Mouse (Mus musculus): ENCODE measurements around the gene Myo18a. TPM values are rescaled to one million over a fixed set of nuclear protein-coding genes. Genes with fewer than 3 reads are reported as not detected.

The Myo18a gene
- polyA plus RNA-seq, 1 experiment from 2014 or later = 21.6 TPM

GRCm38 (mm10) chr11:77791241-77791727, 28.2 kb downstream of the Myo18a start:
- DNase-seq (ENCODE audit: low spot score) = peak; percentile 57
- no peaks in the 10 kb centered on the region for H3K9me3 ChIP-seq (ENCODE audit: low read length)
- H3K4me2 ChIP-seq (replicated peaks; ENCODE audit: low read depth, low read length) = no peak overlapping the region
- WGBS = 30% methylated on average over 8 of the region's 8 CpGs
- peak overlapping the region; percentile 88 for H3K27ac ChIP-seq (ENCODE audit: low read length)
- H3K4me3 ChIP-seq (ENCODE audit: low read depth, low read length) = no peak overlapping the region
- no peaks in the 10 kb centered on the region for H3K27me3 ChIP-seq (replicated peaks; ENCODE audit: insufficient read depth, low read length)
- peaks cover 22% of the 10 kb centered on the region for H3K4me1 ChIP-seq (ENCODE audit: insufficient read depth, low read depth, low read length)
- peak; percentile 28 for ATAC-seq
- TF ChIP-seq CTCF (IDR thresholded peaks at IDR 0.05) (no peak), EP300 (IDR thresholded peaks at IDR 0.05) (no peak)
- H3K36me3 ChIP-seq (ENCODE audit: insufficient read depth, low read length) = no peaks in the 10 kb centered on the region
- no peak overlapping the region; the same call in 1 of the 2 replicates for H3K9ac ChIP-seq (replicated peaks; ENCODE audit: low read depth)

GRCm38 (mm10) chr11:77791752-77792565, 28.9 kb downstream of the Myo18a start:
- H3K4me3 ChIP-seq (ENCODE audit: low read depth, low read length) = no peak overlapping the region
- DNase-seq (ENCODE audit: low spot score) (peak; percentile 94), ATAC-seq (peak; percentile 79)
- peaks cover 19% of the 10 kb centered on the region for H3K4me1 ChIP-seq (ENCODE audit: insufficient read depth, low read depth, low read length)
- H3K9ac ChIP-seq (replicated peaks; ENCODE audit: low read depth) = no peak overlapping the region; the same call in 1 of the 2 replicates
- WGBS = 23% methylated on average over 12 of the region's 12 CpGs
- peak overlapping the region; percentile 1; the same call in 1 of the 2 replicates for H3K4me2 ChIP-seq (replicated peaks; ENCODE audit: low read depth, low read length)
- H3K27ac ChIP-seq (ENCODE audit: low read length) = peak overlapping the region; percentile 88
- no peaks in the 10 kb centered on the region for H3K36me3 ChIP-seq (ENCODE audit: insufficient read depth, low read length)
- TF ChIP-seq EP300 (IDR thresholded peaks at IDR 0.05) (peak; percentile 83), CTCF (IDR thresholded peaks at IDR 0.05) (no peak; the same call in 1 of the 2 replicates)
- no peaks in the 10 kb centered on the region for H3K9me3 ChIP-seq (ENCODE audit: low read length)
- no peaks in the 10 kb centered on the region for H3K27me3 ChIP-seq (replicated peaks; ENCODE audit: insufficient read depth, low read length)

GRCm38 (mm10) chr11:77792566-77792909, 29.5 kb downstream of the Myo18a start:
- DNase-seq (ENCODE audit: low spot score) (no peak), ATAC-seq (no peak)
- no peak overlapping the region for H3K4me3 ChIP-seq (ENCODE audit: low read depth, low read length)
- H3K36me3 ChIP-seq (ENCODE audit: insufficient read depth, low read length) = no peaks in the 10 kb centered on the region
- no peak overlapping the region; the same call in 1 of the 2 replicates for H3K9ac ChIP-seq (replicated peaks; ENCODE audit: low read depth)
- H3K4me2 ChIP-seq (replicated peaks; ENCODE audit: low read depth, low read length) = no peak overlapping the region
- H3K9me3 ChIP-seq (ENCODE audit: low read length) = no peaks in the 10 kb centered on the region
- TF ChIP-seq EP300 (IDR thresholded peaks at IDR 0.05) = no peak
- TF ChIP-seq CTCF (IDR thresholded peaks at IDR 0.05) = no peak
- peaks cover 19% of the 10 kb centered on the region for H3K4me1 ChIP-seq (ENCODE audit: insufficient read depth, low read depth, low read length)
- peak overlapping the region; percentile 88 for H3K27ac ChIP-seq (ENCODE audit: low read length)
- H3K27me3 ChIP-seq (replicated peaks; ENCODE audit: insufficient read depth, low read length) = no peaks in the 10 kb centered on the region
- WGBS = 46% methylated on average over 7 of the region's 7 CpGs

DNA sequence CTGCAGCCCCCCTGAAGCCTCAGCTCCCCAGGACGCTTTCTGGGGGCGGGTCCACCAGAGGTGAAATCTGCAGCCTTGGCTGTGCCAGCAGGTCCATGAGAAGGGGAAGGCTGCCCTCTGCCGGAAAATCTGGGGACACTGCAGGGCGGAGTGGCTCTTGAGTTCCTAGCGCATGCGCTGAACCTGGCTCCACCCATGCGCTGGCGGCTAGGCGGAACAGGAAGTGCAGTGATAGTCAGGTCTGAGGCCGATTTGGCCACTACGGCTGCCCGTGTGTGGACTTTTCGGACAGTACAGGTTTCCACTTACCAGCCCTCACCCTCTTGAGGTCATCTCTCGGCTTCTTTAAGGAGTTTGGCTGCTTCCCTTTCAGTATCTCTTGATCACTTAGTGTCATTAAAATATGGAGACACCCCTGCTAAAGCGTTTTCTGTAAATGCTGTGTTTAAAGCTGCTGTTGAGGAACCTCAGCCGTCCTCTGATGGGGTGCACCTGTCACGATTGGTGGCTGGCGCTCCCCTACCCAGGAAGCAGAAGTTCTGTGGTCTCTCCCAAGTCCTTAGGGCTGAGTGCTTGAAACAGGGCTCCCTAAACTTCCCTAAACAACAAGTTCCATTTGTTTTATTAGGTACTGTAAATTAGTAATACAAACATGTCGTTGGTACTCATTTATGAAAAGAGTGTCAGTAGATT, 30.3 kb downstream of the Myo18a start:
- TF ChIP-seq CTCF (IDR thresholded peaks at IDR 0.05) (peak; percentile 99), EP300 (IDR thresholded peaks at IDR 0.05) (0 out of 2 replicates have a peak, but pooled peaks have one; percentile 22)
- Histone ChIP-seq H3K4me2 (replicated peaks; ENCODE audit: low read depth, low read length) (peak overlapping the region; percentile 55), H3K9ac (replicated peaks; ENCODE audit: low read depth) (peak overlapping the region; percentile 33), H3K27ac (ENCODE audit: low read length) (peak overlapping the region; percentile 74), H3K4me1 (ENCODE audit: insufficient read depth, low read depth, low read length) (peaks cover 19% of the 10 kb centered on the region), H3K4me3 (ENCODE audit: low read depth, low read length) (peak overlapping the region; percentile 38), H3K9me3 (ENCODE audit: low read length) (no peaks in the 10 kb centered on the region), H3K36me3 (ENCODE audit: insufficient read depth, low read length) (no peaks in the 10 kb centered on the region), H3K27me3 (replicated peaks; ENCODE audit: insufficient read depth, low read length) (no peaks in the 10 kb centered on the region)
- ATAC-seq = peak; percentile 85
- 4% methylated on average over 19 of the region's 19 CpGs for WGBS
- peak; percentile 97 for DNase-seq (ENCODE audit: low spot score)

DNA sequence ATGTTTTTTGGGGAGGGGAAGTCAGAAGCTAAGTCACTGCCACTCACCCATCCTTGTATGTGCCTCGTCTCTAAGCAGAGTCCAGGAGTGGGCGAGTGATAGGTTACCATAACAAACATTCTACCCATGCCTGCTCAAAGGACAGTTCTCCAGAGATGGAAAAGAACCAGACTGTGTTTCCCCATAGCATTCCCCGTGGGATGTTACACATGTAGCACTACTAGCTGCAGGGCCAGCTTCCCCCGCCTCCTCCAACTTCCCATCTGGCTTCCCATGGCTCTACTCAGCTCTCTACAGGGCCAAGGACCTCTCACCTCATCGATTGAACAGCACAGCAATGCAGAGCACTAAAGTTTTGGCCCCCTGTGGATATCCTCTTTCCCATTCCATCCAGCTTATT, 32.2 kb downstream of the Myo18a start:
- ATAC-seq (no peak), DNase-seq (ENCODE audit: low spot score) (no peak)
- no peak overlapping the region for H3K27ac ChIP-seq (ENCODE audit: low read length)
- no peaks in the 10 kb centered on the region for H3K36me3 ChIP-seq (ENCODE audit: insufficient read depth, low read length)
- no peak overlapping the region for H3K4me3 ChIP-seq (ENCODE audit: low read depth, low read length)
- H3K4me2 ChIP-seq (replicated peaks; ENCODE audit: low read depth, low read length) = no peak overlapping the region
- 66% methylated on average over 5 of the region's 5 CpGs for WGBS
- TF ChIP-seq CTCF (IDR thresholded peaks at IDR 0.05) = no peak
- TF ChIP-seq EP300 (IDR thresholded peaks at IDR 0.05) = no peak
- H3K9me3 ChIP-seq (ENCODE audit: low read length) = no peaks in the 10 kb centered on the region
- no peak overlapping the region for H3K9ac ChIP-seq (replicated peaks; ENCODE audit: low read depth)
- no peaks in the 10 kb centered on the region for H3K27me3 ChIP-seq (replicated peaks; ENCODE audit: insufficient read depth, low read length)
- peaks cover 20% of the 10 kb centered on the region for H3K4me1 ChIP-seq (ENCODE audit: insufficient read depth, low read depth, low read length)

DNA sequence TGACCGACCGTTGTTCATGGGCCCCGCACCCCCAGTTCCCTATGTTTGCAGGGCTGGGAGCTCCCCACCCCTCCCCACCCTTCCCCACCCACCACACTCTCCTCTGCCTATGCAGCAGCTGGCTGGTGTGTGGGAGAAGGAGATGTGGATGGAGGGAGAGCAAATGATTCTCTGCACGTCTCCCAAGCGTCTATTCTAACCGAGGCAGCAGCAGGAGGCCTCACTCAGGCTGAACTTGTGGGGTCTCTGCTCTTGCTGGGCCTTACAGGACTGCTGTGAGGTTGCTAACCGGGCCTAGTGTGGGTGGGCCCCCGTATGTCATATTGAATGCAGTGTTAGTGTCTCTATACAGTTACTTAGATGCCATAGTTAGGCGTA, 37.4 kb downstream of the Myo18a start:
- no peak for DNase-seq (ENCODE audit: low spot score)
- Histone ChIP-seq H3K4me3 (ENCODE audit: low read depth, low read length) (no peak overlapping the region), H3K4me2 (replicated peaks; ENCODE audit: low read depth, low read length) (peak overlapping the region; percentile 32), H3K36me3 (ENCODE audit: insufficient read depth, low read length) (no peaks in the 10 kb centered on the region), H3K27ac (ENCODE audit: low read length) (no peak overlapping the region), H3K27me3 (replicated peaks; ENCODE audit: insufficient read depth, low read length) (no peaks in the 10 kb centered on the region), H3K9ac (replicated peaks; ENCODE audit: low read depth) (no peak overlapping the region), H3K4me1 (ENCODE audit: insufficient read depth, low read depth, low read length) (peaks cover 22% of the 10 kb centered on the region; the same call in 1 of the 2 replicates), H3K9me3 (ENCODE audit: low read length) (no peaks in the 10 kb centered on the region)
- TF ChIP-seq EP300 (IDR thresholded peaks at IDR 0.05) (no peak), CTCF (IDR thresholded peaks at IDR 0.05) (no peak)
- WGBS = 41% methylated on average over 9 of the region's 9 CpGs
- ATAC-seq = no peak

Data from lung, postnatal 0 days (tissue).